Mouse (Mus musculus): ENCODE results near the gene Ceacam16.

GRCm38 (mm10) chr7:19861199-19861598 lies at the start of gene Ceacam16:
- TF ChIP-seq CTCF (IDR thresholded peaks at IDR 0.05; ENCODE audit: borderline replicate concordance, extremely low read depth, insufficient read depth, insufficient read length) (no peak), POLR2A (IDR thresholded peaks at IDR 0.05; ENCODE audit: borderline replicate concordance, extremely low read depth, insufficient read depth, insufficient read length, poor library complexity, severe bottlenecking) (no peak)
